Mouse (Mus musculus) frontal cortex, postnatal 10 days (tissue): ENCODE results near the gene Fntb.

Experiments used
- DNase-seq, 2 experiments: peaks; one replicate each; pipeline ENCODE4 v3.0.0; 2022; ENCODE audit warnings: low spot score in 2 of 2, mixed read lengths in 1 of 2

The Fntb gene

DNA sequence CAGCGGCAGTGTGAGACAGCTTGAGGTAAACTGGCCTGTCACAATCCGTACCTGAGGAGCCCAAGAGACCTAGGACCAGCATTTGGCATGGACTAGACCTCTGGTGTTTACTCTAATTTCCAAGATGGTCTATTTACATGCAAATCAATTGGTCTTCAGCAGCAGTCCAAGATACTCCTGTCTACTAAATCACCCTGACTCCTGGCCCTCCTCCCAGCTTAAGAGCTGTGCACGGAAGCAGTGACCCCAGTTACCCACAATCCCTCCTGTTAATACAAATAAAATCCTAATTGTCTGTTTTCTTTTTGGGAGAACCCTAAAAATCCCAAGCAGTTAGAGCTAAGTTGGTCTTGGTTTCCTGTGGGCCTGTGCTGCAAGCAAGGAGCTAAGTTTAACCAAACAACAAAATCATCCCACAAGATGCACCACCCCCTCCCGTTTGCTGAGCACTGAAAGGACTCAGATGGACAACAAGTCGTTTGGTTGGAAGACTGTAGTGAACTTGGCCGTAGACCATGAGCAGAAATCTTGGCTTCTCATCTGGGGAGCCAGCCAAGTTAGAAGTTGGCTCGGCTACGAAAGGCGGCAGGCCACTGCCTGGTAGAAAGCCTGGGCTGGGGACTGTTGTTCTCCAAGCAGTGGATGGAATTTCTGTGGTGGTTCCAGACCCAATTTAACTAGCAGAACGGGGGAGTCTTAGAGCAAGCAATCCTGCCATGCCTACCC, 189.5 kb downstream of the Fntb start:
- peak; percentile 65 to 67 for DNase-seq

DNA sequence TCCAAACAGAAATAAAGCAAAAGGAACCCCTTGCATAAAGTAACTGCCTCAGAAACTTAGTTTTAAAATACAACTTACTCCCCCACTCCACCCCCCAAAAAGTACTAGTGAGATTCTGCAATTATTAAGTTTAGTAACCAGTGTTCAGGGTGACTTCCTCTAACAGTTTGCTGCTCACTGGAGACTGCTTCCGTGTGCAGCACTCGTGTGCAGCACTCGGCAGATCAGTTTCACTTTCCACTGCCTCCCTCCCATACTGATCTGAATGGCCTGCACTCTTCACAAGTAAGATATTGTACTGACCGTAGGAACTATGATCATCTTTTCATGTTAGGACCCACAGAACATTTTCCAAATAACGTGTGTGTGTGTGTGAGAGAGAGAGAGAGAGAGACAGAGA, 192.3 kb downstream of the Fntb start:
- DNase-seq: no peak

DNA sequence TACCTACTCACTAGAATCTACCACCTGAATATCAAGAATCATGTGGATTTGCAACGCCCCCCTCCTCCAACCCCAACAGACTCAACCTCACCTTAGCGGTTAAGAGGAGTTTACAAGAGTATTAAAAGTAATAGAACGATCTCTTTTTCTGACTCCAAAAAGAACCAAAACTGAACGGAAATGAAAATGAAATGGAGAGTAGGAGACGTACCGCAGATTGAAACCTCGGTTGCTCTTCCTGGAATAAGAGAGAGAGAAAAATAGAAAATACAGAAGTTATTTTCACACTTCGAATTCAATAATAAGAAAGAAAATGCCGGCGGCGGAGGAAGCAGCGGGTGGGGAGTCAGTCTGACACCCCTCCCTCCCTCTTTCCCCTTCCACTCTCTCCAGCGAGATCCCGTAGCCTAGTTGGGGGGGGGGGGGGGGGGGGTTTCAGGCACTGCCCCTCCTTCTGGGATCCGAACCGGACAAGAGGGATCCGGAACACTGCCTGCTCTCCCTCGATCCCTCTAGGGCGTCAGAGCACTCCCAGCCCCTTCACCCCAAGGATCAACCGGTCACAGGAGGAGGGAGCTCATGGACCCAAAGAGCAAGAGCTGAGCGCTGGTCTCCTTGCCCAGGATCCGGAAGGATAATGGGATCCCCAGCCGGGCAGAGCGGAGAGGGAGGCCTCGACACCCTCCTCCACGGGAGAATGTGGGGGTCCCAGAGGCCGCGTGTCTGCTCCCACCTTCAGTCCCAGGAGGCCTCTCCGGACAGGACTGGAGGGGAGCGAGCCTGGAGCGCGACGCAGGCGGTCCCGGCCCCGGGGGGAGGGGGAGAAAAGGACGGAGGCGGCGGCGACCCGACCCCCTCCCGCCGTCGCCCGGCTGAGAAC, 195.9 kb downstream of the Fntb start:
- peak in 1 of 2 experiments; percentile 55 for DNase-seq

DNA sequence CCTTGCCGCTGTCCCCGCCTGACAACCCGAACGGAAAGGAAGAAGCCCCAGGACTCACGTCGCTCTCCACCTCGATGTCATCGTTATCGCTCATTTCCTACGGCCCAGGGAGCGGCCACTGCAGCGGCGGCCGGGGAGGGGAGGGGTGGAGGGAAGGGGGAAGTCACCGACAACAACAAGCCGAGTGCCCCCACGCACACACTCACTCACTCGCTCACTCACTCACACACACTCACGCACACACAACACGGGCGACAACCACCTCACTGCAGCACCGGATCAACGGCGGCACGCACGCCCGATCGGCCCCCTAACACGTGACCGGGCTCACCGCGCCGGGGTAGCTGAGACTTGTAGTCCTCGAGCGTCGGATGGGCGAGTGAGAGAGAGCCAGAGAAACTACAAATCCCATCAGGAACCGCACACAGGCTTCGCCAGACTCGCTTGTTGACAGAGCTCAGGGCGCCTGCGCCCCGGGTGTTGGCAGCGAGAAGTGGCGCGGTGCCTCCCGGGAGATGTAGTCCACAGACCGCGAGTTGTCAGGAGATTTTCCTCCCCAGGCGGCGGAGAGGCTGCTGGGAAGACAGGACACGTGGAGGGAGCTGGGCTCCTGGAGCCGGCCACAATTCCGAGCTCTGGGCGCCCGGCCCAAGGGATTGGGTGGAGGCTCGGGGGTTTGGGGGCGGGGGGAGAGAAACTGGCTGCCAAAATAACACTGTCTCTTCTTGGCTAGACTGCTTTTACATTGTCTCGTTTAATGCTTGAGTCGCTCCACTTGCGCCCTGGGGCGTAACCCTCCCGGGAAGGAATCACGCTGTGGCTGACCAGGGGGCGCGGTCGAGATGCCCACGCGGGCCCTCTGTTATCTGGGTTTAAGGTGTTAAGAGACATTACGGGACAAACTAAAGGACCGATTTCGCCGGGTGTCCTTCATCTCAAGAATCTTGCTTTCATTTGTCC, 196.8 kb downstream of the Fntb start, which contains the start of gene Max:
Gene Max (minus strand): TSS at position 270 of the 960 bp plus-strand sequence.
- DNase-seq: peak; percentile 99

DNA sequence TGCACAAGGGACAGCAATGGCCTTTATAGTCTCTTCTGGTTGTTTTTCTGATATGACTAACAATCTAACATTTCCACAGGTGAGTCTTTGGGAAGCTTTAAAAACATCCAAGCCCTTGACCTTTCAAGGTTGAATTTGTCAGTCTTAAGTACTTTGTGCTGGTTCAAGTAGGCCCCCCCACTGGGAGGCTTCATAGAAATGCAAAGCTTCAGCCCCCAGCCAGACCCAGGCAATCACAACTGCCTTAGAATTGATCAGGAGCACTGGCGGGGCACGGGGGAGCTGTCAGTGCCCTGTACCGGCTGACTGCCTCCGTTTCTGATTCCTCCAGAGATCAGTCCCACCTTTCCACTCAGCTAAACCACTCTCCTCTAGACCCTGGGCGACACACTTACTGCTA, 199.7 kb downstream of the Fntb start:
- no peak for DNase-seq

DNA sequence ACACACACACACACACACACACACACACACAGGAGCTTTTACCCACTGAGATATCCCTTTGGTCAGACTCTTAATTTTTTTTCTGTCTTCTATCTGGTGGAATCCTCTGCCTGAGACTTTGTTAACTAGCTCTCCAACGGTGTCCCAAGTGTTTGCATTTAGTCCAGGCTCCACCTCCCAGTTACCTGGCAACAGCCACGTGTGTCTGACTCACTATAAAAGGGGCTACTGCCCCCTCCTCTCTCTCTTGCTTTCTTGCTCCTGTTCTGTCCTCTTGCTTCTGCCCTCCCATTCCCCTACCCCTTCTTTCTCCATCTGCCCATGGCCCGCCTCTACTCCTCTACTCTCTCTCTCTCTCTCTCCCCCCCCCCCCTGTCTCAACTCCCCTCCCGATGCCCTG, 200.5 kb downstream of the Fntb start:
- DNase-seq: no peak
